8 mouse cellular contexts compared by ENCODE assay signal in genomic region chr4:139175061-139175971, GRCm38 (mm10). TPM values are rescaled to one million over a fixed set of nuclear protein-coding genes. Genes with fewer than 3 reads are reported as not detected.
DNase-seq lines count a peak whose midpoint lies in the region; ATAC-seq lines count a peak whose summit lies in the region.

No protein-coding gene starts in this region.

- no peaks in the 10 kb centered on the region for H3K27me3 ChIP-seq in heart, embryonic 14.5 days (ENCODE audit: control insufficient read depth, insufficient read depth, low read length)

- H3K9ac ChIP-seq in heart, embryonic 14.5 days (ENCODE audit: low read length), result no peak overlapping the region

- H3K36me3 ChIP-seq in heart, embryonic 14.5 days (ENCODE audit: control insufficient read depth, insufficient read depth, low read length), result no peaks in the 10 kb centered on the region

- 0 out of 2 replicates have a peak overlapping the region, but pooled peaks have one; percentile 2 for H3K4me2 ChIP-seq in heart, embryonic 14.5 days (ENCODE audit: low read length)

- peak; percentile 50 for DNase-seq in adrenal gland, adult 2 months
- DNase-seq in adrenal gland, adult 18-20 months (ENCODE audit: low spot score in 2 of 2), result no peak
- peak; percentile 42 for DNase-seq in 3T3-L1 (ENCODE audit: low read depth, low spot score)
- peak; percentile 62 to 76 for DNase-seq in kidney, postnatal 4 days
- DNase-seq in spleen, postnatal 36 days (ENCODE audit: low spot score in 2 of 2), result no peak
- DNase-seq in cerebellum, adult 9-10 months, result no peak
- DNase-seq in cerebellum, adult 8-10 months, result no peak

- 57% methylated on average over 20 of the region's 20 CpGs for WGBS in heart, embryonic 14.5 days

- peaks cover 6 to 11% of the 10 kb centered on the region in 2 experiments; a peak in 3 of 4 replicates for H3K4me1 ChIP-seq in heart, embryonic 14.5 days (ENCODE audit: control insufficient read depth in 2 of 2, insufficient read depth in 2 of 2, low read length in 2 of 2)

- no peak overlapping the region for H3K27ac ChIP-seq in heart, embryonic 14.5 days (replicated peaks in 1 of 2; ENCODE audit: control insufficient read depth in 1 of 2, insufficient read depth in 1 of 2, low read depth in 2 of 2, low read length in 2 of 2)

- no peak overlapping the region for H3K4me3 ChIP-seq in heart, embryonic 14.5 days (ENCODE audit: control insufficient read depth in 1 of 2, insufficient read depth in 1 of 2, low read depth in 1 of 2, low read length in 2 of 2)

- H3K9me3 ChIP-seq in heart, embryonic 14.5 days (ENCODE audit: control insufficient read depth, low read length), result no peaks in the 10 kb centered on the region

- no peak for ATAC-seq in heart, embryonic 14.5 days (ENCODE audit: insufficient number of reproducible peaks, insufficient read depth, low FRiP score, low read depth)

RNA-seq across cellular contexts. Expression of gene Capzb, which starts 17.4 kb away (rescaled TPM):
- 100 to 1,000 TPM; 312 to 392 TPM for total RNA-seq in adrenal gland, adult 2 months (2021)
- 140 and 199 TPM in 2 replicates for polyA plus RNA-seq in adrenal gland, adult 2 months (2012; rRNA removed)
- 100 to 1,000 TPM; 351 to 362 TPM for total RNA-seq in adrenal gland, adult 18-20 months (2021)
- polyA plus RNA-seq in heart, embryonic 14.5 days (2014; fragmentation: Nextera tagmentation; extraction: Ambion mirVana), result 292 and 301 TPM in 2 replicates

RNA-seq across cellular contexts. Expression of gene Minos1, which starts 44.4 kb away (rescaled TPM):
- 100 to 1,000 TPM; 333 to 412 TPM for total RNA-seq in adrenal gland, adult 2 months (2021)
- polyA plus RNA-seq in adrenal gland, adult 2 months (2012; rRNA removed), result 26.7 and 38.9 TPM in 2 replicates
- total RNA-seq in adrenal gland, adult 18-20 months (2021), result 100 to 1,000 TPM; 380 to 443 TPM
- 761 and 765 TPM in 2 replicates for polyA plus RNA-seq in heart, embryonic 14.5 days (2014; fragmentation: Nextera tagmentation; extraction: Ambion mirVana)

Comparison
In these comparisons a context has a peak if more than half of its experiments do, and no peak if none do; other contexts are left out.
1. DNase-seq: peak in adrenal gland, adult 2 months (single experiment), 3T3-L1 (single experiment) and kidney, postnatal 4 days (2 of 2); none in adrenal gland, adult 18-20 months (0 of 2), spleen, postnatal 36 days (0 of 2), cerebellum, adult 9-10 months (single experiment) and cerebellum, adult 8-10 months (single experiment).